Mouse (Mus musculus) liver, embryonic 12.5 days (tissue): ENCODE measurements around the gene Mta3. TPM values are rescaled to one million over a fixed set of nuclear protein-coding genes. Genes with fewer than 3 reads are reported as not detected.
A peak's percentile ranks its signal among the peaks of the same experiment; 100 is the strongest.
"Not testable (repeated sequence)": the region's sequence is repeated elsewhere in the genome, so short reads cannot be mapped to it uniquely, and the experiment has no call there.

Experiments
- ATAC-seq: fragments of 200-750 bp; cut with Nextera tagmentation; 2 replicates; pipeline ENCODE4 v1.8.0; 2017; ENCODE audit warnings: moderate number of reproducible peaks, mild to moderate bottlenecking, moderate library complexity
- H3K27ac ChIP-seq: fragments of 300-500 bp; sonication (generic); 2 replicates; pipeline ENCODE4 v1.5.1; 2016; ENCODE audit warnings: mild to moderate bottlenecking
- H3K27me3 ChIP-seq: fragments of 300-500 bp; sonication (generic); replicated peaks from 2 replicates; pipeline ENCODE4 v1.6.1; 2016; ENCODE audit warnings: mild to moderate bottlenecking, moderate library complexity
- H3K36me3 ChIP-seq: fragments of 300-500 bp; sonication (generic); 2 replicates; pipeline ENCODE4 v1.6.1; 2016; ENCODE audit warnings: mild to moderate bottlenecking, moderate library complexity
- H3K4me1 ChIP-seq: fragments of 300-500 bp; sonication (generic); 2 replicates; pipeline ENCODE4 v1.6.1; 2016
- H3K4me2 ChIP-seq: fragments of 300-500 bp; sonication (generic); 2 replicates; pipeline ENCODE4 v1.6.1; 2016; ENCODE audit warnings: mild to moderate bottlenecking, moderate library complexity
- H3K4me3 ChIP-seq: fragments of 300-500 bp; sonication (generic); 2 replicates; pipeline ENCODE4 v1.5.1; 2016; ENCODE audit warnings: mild to moderate bottlenecking, moderate library complexity
- H3K9ac ChIP-seq: fragments of 300-500 bp; sonication (generic); 2 replicates; pipeline ENCODE4 v1.6.1; 2016; ENCODE audit warnings: mild to moderate bottlenecking, moderate library complexity
- H3K9me3 ChIP-seq: fragments of 300-500 bp; sonication (generic); replicated peaks from 2 replicates; pipeline ENCODE4 v1.6.1; 2016; ENCODE audit warnings: mild to moderate bottlenecking, moderate library complexity
- WGBS: fragments of 180-500 bp; shearing (Covaris S2); methylation state at CpG from one replicate; pipeline ENCODE4 v1.1.7; 2016; ENCODE audit not compliant: insufficient replicate concordance; 5-methylcytosine and 5-hydroxymethylcytosine counted together
- polyA plus RNA-seq: library from polyadenylated mRNA; unstranded; fragments of >200 nt; fragmentation: Nextera tagmentation; extraction: Ambion mirVana; gene quantifications from 2 replicates; pipeline ENCODE4 v1.2.1, GENCODE M21; 2016

The Mta3 gene
- polyA plus RNA-seq, 1 experiment from 2014 or later = 60.2 TPM

- Histone ChIP-seq H3K9ac (peak overlapping the region; percentile 42), H3K27me3 (peaks cover 7% of the 10 kb centered on the region; the same call in 1 of the 2 replicates), H3K4me3 (no peak overlapping the region), H3K4me2 (peak overlapping the region; percentile 54), H3K4me1 (peaks cover 67% of the 10 kb centered on the region), H3K27ac (peak overlapping the region; percentile 90), H3K9me3 (no peaks in the 10 kb centered on the region), H3K36me3 (no peaks in the 10 kb centered on the region)
- 23% methylated on average over 7 of the region's 7 CpGs for WGBS
- ATAC-seq = peak; percentile 71
Measured at GRCm38 (mm10) chr17:83858413-83858812, 152.4 kb downstream of the Mta3 start.

- 82% methylated on average over 4 of the region's 4 CpGs for WGBS
- Histone ChIP-seq H3K27me3 (peaks cover 10% of the 10 kb centered on the region; the same call in 1 of the 2 replicates), H3K27ac (peak overlapping the region; percentile 90; the same call in 1 of the 2 replicates), H3K4me1 (peaks cover 57% of the 10 kb centered on the region), H3K9me3 (no peaks in the 10 kb centered on the region), H3K4me2 (no peak overlapping the region), H3K36me3 (no peaks in the 10 kb centered on the region), H3K4me3 (no peak overlapping the region), H3K9ac (no peak overlapping the region)
- ATAC-seq = no peak
Measured at GRCm38 (mm10) chr17:83859639-83860038, 153.7 kb downstream of the Mta3 start.

- H3K4me2 ChIP-seq = no peak overlapping the region
- peaks cover 51% of the 10 kb centered on the region for H3K4me1 ChIP-seq
- H3K36me3 ChIP-seq = no peaks in the 10 kb centered on the region
- no peak overlapping the region for H3K9ac ChIP-seq
- no peak for ATAC-seq
- no peaks in the 10 kb centered on the region for H3K9me3 ChIP-seq
- H3K4me3 ChIP-seq = no peak overlapping the region
- H3K27ac ChIP-seq = peak overlapping the region; percentile 56; the same call in 1 of the 2 replicates
- WGBS = 41% methylated on average over 7 of the region's 7 CpGs
- H3K27me3 ChIP-seq = peaks cover 10% of the 10 kb centered on the region; the same call in 1 of the 2 replicates
Measured at GRCm38 (mm10) chr17:83860224-83860623, 154.3 kb downstream of the Mta3 start.

GRCm38 (mm10) chr17:83860968-83861367, 155.0 kb downstream of the Mta3 start:
- Histone ChIP-seq H3K4me3 (peak overlapping the region; percentile 79), H3K4me1 (peaks cover 51% of the 10 kb centered on the region), H3K4me2 (peak overlapping the region; percentile 94), H3K27me3 (peaks cover 10% of the 10 kb centered on the region; the same call in 1 of the 2 replicates), H3K27ac (peak overlapping the region; percentile 91), H3K9ac (peak overlapping the region; percentile 89)
- not testable (repeated sequence) for H3K9me3 ChIP-seq, H3K36me3 ChIP-seq, ATAC-seq
- WGBS = 47% methylated on average over 8 of the region's 8 CpGs

- Histone ChIP-seq H3K27ac (peak overlapping the region; percentile 91), H3K9ac (peak overlapping the region; percentile 89), H3K4me3 (peak overlapping the region; percentile 79), H3K9me3 (no peaks in the 10 kb centered on the region), H3K4me2 (peak overlapping the region; percentile 94), H3K4me1 (peaks cover 50% of the 10 kb centered on the region), H3K36me3 (no peaks in the 10 kb centered on the region), H3K27me3 (peaks cover 10% of the 10 kb centered on the region; the same call in 1 of the 2 replicates)
- under 1% methylated on average over 61 of the region's 62 CpGs for WGBS
- ATAC-seq = peak; percentile 88
Measured at GRCm38 (mm10) chr17:83861444-83862133, 155.6 kb downstream of the Mta3 start.

- H3K27ac ChIP-seq = peak overlapping the region; percentile 91
- H3K27me3 ChIP-seq = peaks cover 10% of the 10 kb centered on the region; the same call in 1 of the 2 replicates
- H3K9ac ChIP-seq = peak overlapping the region; percentile 89
- peak overlapping the region; percentile 94 for H3K4me2 ChIP-seq
- no peaks in the 10 kb centered on the region for H3K36me3 ChIP-seq
- peaks cover 43% of the 10 kb centered on the region for H3K4me1 ChIP-seq
- peak; percentile 58 for ATAC-seq
- peak overlapping the region; percentile 79 for H3K4me3 ChIP-seq
- H3K9me3 ChIP-seq = no peaks in the 10 kb centered on the region
- WGBS = under 1% methylated on average over 27 of the region's 27 CpGs
Measured at GRCm38 (mm10) chr17:83862134-83862881, 156.3 kb downstream of the Mta3 start.

- H3K9ac ChIP-seq = no peak overlapping the region
- no peak overlapping the region for H3K4me3 ChIP-seq
- H3K4me1 ChIP-seq = peaks cover 18% of the 10 kb centered on the region
- no peaks in the 10 kb centered on the region for H3K9me3 ChIP-seq
- no peak overlapping the region for H3K4me2 ChIP-seq
- 69% methylated on average over 7 of the region's 7 CpGs for WGBS
- no peak for ATAC-seq
- no peak overlapping the region for H3K27ac ChIP-seq
- H3K36me3 ChIP-seq = no peaks in the 10 kb centered on the region
- peaks cover 10% of the 10 kb centered on the region; the same call in 1 of the 2 replicates for H3K27me3 ChIP-seq
Measured at GRCm38 (mm10) chr17:83865366-83865765, 159.4 kb downstream of the Mta3 start.

- ATAC-seq = no peak
- H3K4me3 ChIP-seq = no peak overlapping the region
- peaks cover 10% of the 10 kb centered on the region; the same call in 1 of the 2 replicates for H3K27me3 ChIP-seq
- H3K4me1 ChIP-seq = peaks cover 12% of the 10 kb centered on the region
- H3K9ac ChIP-seq = no peak overlapping the region
- H3K9me3 ChIP-seq = no peaks in the 10 kb centered on the region
- 23% methylated on average over 10 of the region's 10 CpGs for WGBS
- H3K36me3 ChIP-seq = no peaks in the 10 kb centered on the region
- no peak overlapping the region for H3K27ac ChIP-seq
- H3K4me2 ChIP-seq = no peak overlapping the region
Measured at GRCm38 (mm10) chr17:83866582-83866981, 160.6 kb downstream of the Mta3 start.

GRCm38 (mm10) chr17:83870385-83870784, 164.4 kb downstream of the Mta3 start:
- Histone ChIP-seq H3K36me3 (no peaks in the 10 kb centered on the region), H3K4me2 (no peak overlapping the region), H3K27ac (no peak overlapping the region), H3K4me3 (no peak overlapping the region), H3K27me3 (no peaks in the 10 kb centered on the region), H3K9ac (no peak overlapping the region), H3K9me3 (no peaks in the 10 kb centered on the region), H3K4me1 (no peaks in the 10 kb centered on the region)
- ATAC-seq = no peak
- WGBS = 73% methylated on average over 4 of the region's 4 CpGs

Other genes with a start within 250 kb of the Mta3 start
- gene Cox7a2l, start 188.8 kb upstream of the Mta3 start, polyA plus RNA-seq = 87.2 and 90.9 TPM in 2 replicates
- gene Kcng3, start 74.3 kb upstream of the Mta3 start, polyA plus RNA-seq = 0.06 and 0.17 TPM in 2 replicates
- gene Haao, start 141.8 kb downstream of the Mta3 start, polyA plus RNA-seq = 7.1 and 7.7 TPM in 2 replicates